Mouse (Mus musculus): ENCODE measurements around the gene Rtbdn.

- TF ChIP-seq CTCF (IDR thresholded peaks at IDR 0.05; ENCODE audit: borderline replicate concordance, control insufficient read depth, extremely low read depth, insufficient read depth, low read length, poor library complexity) (no peak), POLR2A (IDR thresholded peaks at IDR 0.05; ENCODE audit: control insufficient read depth, extremely low read depth, insufficient read depth, low read length, poor library complexity) (no peak)
These were observed 5.9 kb downstream of the Rtbdn start for GRCm38 (mm10) chr8:84952612-84953255.

All from thymus, adult 2 months (tissue).